ENCODE assay signal across 16 mouse cellular contexts in genomic region chr2:168878708-168879107, GRCm38 (mm10).
"Had no signal": no experiment of that assay in that cellular context is flagged by ENCODE, and none has a peak within 500 bp of the region (broad histone marks: within the 10 kb centered on the region; RNA-seq: fewer than 3 reads in every experiment).

No protein-coding gene starts in this region.

- H3K4me2 ChIP-seq: intestine, embryonic 15.5 days; limb, embryonic 12.5 days; limb, embryonic 15.5 days; lung, embryonic 15.5 days; midbrain, embryonic 13.5 days; neural tube, embryonic 13.5 days had no signal

- DNase-seq: left cerebral cortex, postnatal 4 days; lung, adult 18-20 months; lung, postnatal 10 days; retina, postnatal 1 day had no signal

- H3K36me3 ChIP-seq: intestine, embryonic 15.5 days; limb, embryonic 12.5 days; limb, embryonic 15.5 days; lung, embryonic 15.5 days; midbrain, embryonic 10.5 days; midbrain, embryonic 13.5 days; neural tube, embryonic 13.5 days had no signal

- H3K27ac ChIP-seq: intestine, embryonic 15.5 days; kidney, postnatal 0 days; layer of hippocampus, adult 2 months; limb, embryonic 12.5 days; limb, embryonic 15.5 days; lung, embryonic 15.5 days; midbrain, embryonic 10.5 days; midbrain, embryonic 13.5 days; neural tube, embryonic 13.5 days had no signal

- H3K4me3 ChIP-seq: intestine, embryonic 15.5 days; layer of hippocampus, adult 2 months; limb, embryonic 12.5 days; limb, embryonic 15.5 days; lung, embryonic 15.5 days; megakaryocyte, embryonic 14.5 days; midbrain, embryonic 10.5 days; midbrain, embryonic 13.5 days; myocyte; neural tube, embryonic 13.5 days had no signal

- H3K9me3 ChIP-seq: intestine, embryonic 15.5 days; limb, embryonic 12.5 days; limb, embryonic 15.5 days; lung, embryonic 15.5 days; midbrain, embryonic 10.5 days; midbrain, embryonic 13.5 days; neural tube, embryonic 13.5 days had no signal

- H3K4me1 ChIP-seq: intestine, embryonic 15.5 days; lung, embryonic 15.5 days; megakaryocyte, embryonic 14.5 days; midbrain, embryonic 13.5 days had no signal

- H3K9ac ChIP-seq: intestine, embryonic 15.5 days; limb, embryonic 12.5 days; limb, embryonic 15.5 days; lung, embryonic 15.5 days; midbrain, embryonic 13.5 days; neural tube, embryonic 13.5 days had no signal

- H3K27me3 ChIP-seq: intestine, embryonic 15.5 days; limb, embryonic 12.5 days; limb, embryonic 15.5 days; lung, embryonic 15.5 days; megakaryocyte, embryonic 14.5 days; midbrain, embryonic 13.5 days; neural tube, embryonic 13.5 days had no signal

- ATAC-seq: intestine, embryonic 15.5 days; midbrain, embryonic 13.5 days; midbrain, embryonic 16.5 days had no signal
